Mouse (Mus musculus): ENCODE results near the gene Dnmt3b. TPM values are rescaled to one million over a fixed set of nuclear protein-coding genes. Genes with fewer than 3 reads are reported as not detected.
A peak's percentile ranks its signal among the peaks of the same experiment; 100 is the strongest.
"Not testable (repeated sequence)": the region's sequence is repeated elsewhere in the genome, so short reads cannot be mapped to it uniquely, and the experiment has no call there.

Gene Dnmt3b
- polyA plus RNA-seq, 1 experiment from 2014 or later: 3.4 TPM

DNA sequence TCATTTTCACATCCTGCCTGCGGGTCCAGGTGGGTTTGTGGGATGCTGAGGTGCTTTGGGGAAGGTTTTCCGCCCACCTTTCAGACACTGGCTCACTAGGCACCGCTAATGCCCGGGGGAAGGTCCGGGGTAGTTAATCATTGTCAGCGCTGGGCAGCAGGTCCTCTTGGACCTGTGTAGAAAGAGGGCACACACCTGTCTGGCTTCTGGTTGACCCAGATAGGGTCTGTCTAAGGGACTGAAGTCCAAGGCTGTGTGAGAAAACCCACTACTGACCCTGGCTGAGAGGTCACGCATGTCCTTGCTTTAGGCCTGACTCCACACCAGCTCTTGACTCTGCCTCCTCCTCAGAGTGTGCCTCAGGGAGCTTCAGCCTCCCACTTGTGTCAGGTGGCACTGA lies 44.2 kb downstream of the Dnmt3b start:
- not testable (repeated sequence) for H3K4me1 ChIP-seq (replicated peaks; ENCODE audit: control insufficient read depth, insufficient read depth, low read length); ATAC-seq; H3K27me3 ChIP-seq (replicated peaks; ENCODE audit: control insufficient read depth, insufficient read depth, low read length); H3K4me2 ChIP-seq (ENCODE audit: low read length); H3K36me3 ChIP-seq (ENCODE audit: control insufficient read depth, insufficient read depth); H3K4me3 ChIP-seq (replicated peaks; ENCODE audit: low read length); H3K9me3 ChIP-seq (ENCODE audit: control insufficient read depth, low read length); H3K9ac ChIP-seq (replicated peaks; ENCODE audit: low read depth, low read length); H3K27ac ChIP-seq (ENCODE audit: low read length)
- 91% methylated on average over 6 of the region's 7 CpGs for WGBS

DNA sequence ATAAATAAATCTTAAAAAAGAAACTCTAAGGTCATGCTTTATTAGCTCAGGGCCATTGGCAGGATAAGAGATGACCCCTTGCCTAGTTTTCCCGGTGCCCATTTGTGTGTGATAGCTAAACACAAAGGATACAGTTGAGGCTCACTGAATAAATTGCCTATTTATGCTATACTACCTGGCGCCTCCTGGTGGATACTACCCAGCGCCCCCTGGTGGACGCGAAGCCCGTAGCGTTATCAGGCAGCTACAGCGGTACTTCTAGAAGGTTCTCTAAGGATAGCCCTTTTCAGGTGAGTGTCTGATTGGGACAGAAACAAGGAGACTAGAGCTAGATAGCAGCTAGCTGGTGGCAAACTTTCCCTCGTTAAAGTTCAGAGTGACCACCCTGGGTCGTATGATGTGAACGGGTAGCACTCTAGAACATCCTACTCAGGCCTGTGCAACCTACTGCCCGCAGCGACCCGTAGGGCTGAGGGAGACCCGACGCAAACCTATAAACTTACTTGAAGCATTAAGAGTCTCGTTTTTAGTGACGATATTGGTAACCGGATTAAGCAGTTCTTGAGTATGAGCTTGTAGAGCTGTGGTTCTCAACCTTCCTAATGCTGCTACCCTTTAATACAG lies 45.3 kb downstream of the Dnmt3b start:
- no peaks in the 10 kb centered on the region for H3K36me3 ChIP-seq (ENCODE audit: control insufficient read depth, insufficient read depth)
- WGBS: 68% methylated on average over 19 of the region's 19 CpGs
- no peak overlapping the region for H3K4me2 ChIP-seq (ENCODE audit: low read length)

DNA sequence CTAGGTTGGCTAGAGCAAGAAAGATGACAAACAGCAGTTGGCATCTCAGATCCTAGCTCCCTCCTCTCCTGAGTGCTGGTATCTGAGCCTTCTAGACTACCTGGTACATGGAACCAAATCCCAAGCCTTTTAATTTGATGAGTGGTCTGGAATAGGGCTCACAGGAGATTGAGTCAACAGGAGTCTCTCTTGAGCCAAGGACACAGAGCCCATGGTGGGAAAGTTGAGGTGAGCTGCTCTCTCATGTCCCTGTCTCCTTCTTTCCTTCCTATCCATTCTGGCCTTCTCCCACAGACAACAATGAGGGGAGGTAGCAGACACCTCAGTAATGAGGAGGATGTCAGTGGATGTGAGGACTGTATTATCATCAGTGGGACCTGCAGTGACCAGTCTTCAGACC lies 47.1 kb downstream of the Dnmt3b start, which contains the start of gene Dnmt3c:
Dnmt3c (plus strand) TSS at position 301 of the 400 bp plus-strand sequence.
- Histone ChIP-seq H3K9me3 (ENCODE audit: control insufficient read depth, low read length) (no peaks in the 10 kb centered on the region), H3K4me3 (replicated peaks; ENCODE audit: low read length) (no peak within 1 kb of the TSS), H3K27ac (ENCODE audit: low read length) (no peak within 1 kb of the TSS), H3K36me3 (ENCODE audit: control insufficient read depth, insufficient read depth) (no peaks in the 10 kb centered on the region), H3K4me2 (ENCODE audit: low read length) (no peak within 1 kb of the TSS), H3K9ac (replicated peaks; ENCODE audit: low read depth, low read length) (no peak within 1 kb of the TSS), H3K4me1 (replicated peaks; ENCODE audit: control insufficient read depth, insufficient read depth, low read length) (no peaks in the 10 kb centered on the region), H3K27me3 (replicated peaks; ENCODE audit: control insufficient read depth, insufficient read depth, low read length) (no peaks in the 10 kb centered on the region)
- ATAC-seq: no peak

More for the DNA sequence above, 45.3 kb downstream of the Dnmt3b start:
- H3K4me1 ChIP-seq (replicated peaks; ENCODE audit: control insufficient read depth, insufficient read depth, low read length): no peaks in the 10 kb centered on the region
- H3K9me3 ChIP-seq (ENCODE audit: control insufficient read depth, low read length): no peaks in the 10 kb centered on the region
- no peak overlapping the region for H3K9ac ChIP-seq (replicated peaks; ENCODE audit: low read depth, low read length)
- no peaks in the 10 kb centered on the region for H3K27me3 ChIP-seq (replicated peaks; ENCODE audit: control insufficient read depth, insufficient read depth, low read length)
- no peak for ATAC-seq
- H3K27ac ChIP-seq (ENCODE audit: low read length): no peak overlapping the region
- no peak overlapping the region for H3K4me3 ChIP-seq (replicated peaks; ENCODE audit: low read length)

DNA sequence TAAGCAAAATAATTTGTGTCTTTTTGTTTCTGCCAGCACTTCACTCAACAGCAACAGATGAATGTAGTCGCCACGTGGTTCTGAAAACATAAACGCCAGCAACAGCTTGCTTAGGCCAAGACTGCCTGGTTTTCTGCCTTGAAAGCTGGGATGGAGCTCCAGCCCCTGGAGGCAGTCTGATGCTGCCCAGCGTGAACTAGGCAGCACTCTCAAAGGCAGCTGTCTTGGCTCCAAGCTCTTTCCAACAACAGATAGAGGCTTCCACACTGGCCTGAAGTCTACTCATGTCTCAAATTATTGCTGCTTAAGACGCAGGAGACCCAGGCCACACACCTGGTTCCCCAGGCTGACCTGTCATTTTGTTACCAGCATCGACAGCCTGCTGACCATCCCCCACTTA lies 54.1 kb downstream of the Dnmt3b start:
- peak; percentile 47; the same call in 1 of the 2 replicates for ATAC-seq
- WGBS: 29% methylated on average over 6 of the region's 6 CpGs

DNA sequence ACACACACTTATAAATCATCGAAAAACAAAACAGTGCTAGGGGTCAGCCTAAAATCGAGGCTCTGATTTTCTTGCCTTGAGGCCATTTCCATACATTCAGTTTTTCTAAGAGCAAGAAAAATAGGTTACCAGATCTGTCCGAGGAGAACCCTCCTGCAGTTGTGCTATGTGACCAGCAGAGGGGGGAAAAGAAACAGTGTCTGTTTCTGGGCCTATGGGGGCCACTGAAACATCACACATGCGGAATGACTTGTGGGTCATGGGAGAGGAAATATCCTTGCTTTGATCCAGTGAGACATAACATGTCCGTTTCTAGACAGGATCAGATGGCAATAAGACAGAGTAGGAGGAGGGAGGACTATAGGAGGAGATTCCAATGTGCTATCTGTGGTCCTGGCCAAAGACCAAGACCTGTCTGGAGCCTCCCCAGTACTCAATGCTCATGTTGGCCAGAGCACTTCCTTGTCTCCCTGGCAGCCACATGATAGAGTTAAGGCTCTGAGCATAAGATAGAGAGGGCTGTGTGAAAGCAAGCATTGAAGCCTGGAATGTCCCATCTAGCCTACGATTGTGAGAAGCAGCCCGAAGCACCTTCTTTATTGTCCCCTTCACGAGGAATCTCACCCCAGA lies 61.6 kb downstream of the Dnmt3b start:
- Histone ChIP-seq H3K4me2 (ENCODE audit: low read length) (no peak overlapping the region), H3K4me3 (replicated peaks; ENCODE audit: low read length) (no peak overlapping the region), H3K9me3 (ENCODE audit: control insufficient read depth, low read length) (no peaks in the 10 kb centered on the region), H3K27me3 (replicated peaks; ENCODE audit: control insufficient read depth, insufficient read depth, low read length) (no peaks in the 10 kb centered on the region), H3K27ac (ENCODE audit: low read length) (no peak overlapping the region), H3K36me3 (ENCODE audit: control insufficient read depth, insufficient read depth) (no peaks in the 10 kb centered on the region), H3K9ac (replicated peaks; ENCODE audit: low read depth, low read length) (no peak overlapping the region), H3K4me1 (replicated peaks; ENCODE audit: control insufficient read depth, insufficient read depth, low read length) (peaks cover 8% of the 10 kb centered on the region)
- no peak for ATAC-seq
- 57% methylated on average over 8 of the region's 8 CpGs for WGBS

More for the DNA sequence above, 54.1 kb downstream of the Dnmt3b start:
- Histone ChIP-seq H3K4me1 (replicated peaks; ENCODE audit: control insufficient read depth, insufficient read depth, low read length) (peaks cover 4% of the 10 kb centered on the region; the same call in 1 of the 2 replicates), H3K4me3 (replicated peaks; ENCODE audit: low read length) (no peak overlapping the region), H3K9ac (replicated peaks; ENCODE audit: low read depth, low read length) (no peak overlapping the region), H3K36me3 (ENCODE audit: control insufficient read depth, insufficient read depth) (no peaks in the 10 kb centered on the region), H3K27me3 (replicated peaks; ENCODE audit: control insufficient read depth, insufficient read depth, low read length) (no peaks in the 10 kb centered on the region), H3K9me3 (ENCODE audit: control insufficient read depth, low read length) (no peaks in the 10 kb centered on the region), H3K27ac (ENCODE audit: low read length) (no peak overlapping the region), H3K4me2 (ENCODE audit: low read length) (no peak overlapping the region)

DNA sequence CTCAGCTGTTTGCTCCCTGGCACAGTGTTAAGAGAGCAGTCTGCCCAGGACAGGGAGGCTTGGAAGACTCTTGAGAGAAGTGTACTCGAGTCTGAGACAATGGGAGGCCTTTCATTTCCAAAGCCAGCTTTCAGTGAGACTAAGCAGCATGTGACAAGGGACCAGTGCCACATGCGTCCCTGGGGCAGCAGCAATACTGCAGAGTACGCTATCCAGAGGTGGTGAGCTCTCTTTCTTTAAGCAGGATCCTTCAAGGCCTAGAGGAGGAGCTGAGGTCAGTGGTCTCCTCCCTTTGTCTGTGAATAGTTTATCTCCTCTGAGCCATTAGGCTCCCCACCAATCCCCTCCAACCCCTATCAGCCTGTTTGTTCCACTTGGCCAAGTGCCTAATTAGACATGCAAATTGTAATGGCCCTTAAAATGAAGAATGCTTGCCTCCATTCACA lies 63.4 kb downstream of the Dnmt3b start:
- no peak overlapping the region for H3K4me3 ChIP-seq (replicated peaks; ENCODE audit: low read length)
- H3K9ac ChIP-seq (replicated peaks; ENCODE audit: low read depth, low read length): no peak overlapping the region
- 5% methylated on average over 3 of the region's 3 CpGs for WGBS
- peaks cover 8% of the 10 kb centered on the region for H3K4me1 ChIP-seq (replicated peaks; ENCODE audit: control insufficient read depth, insufficient read depth, low read length)
- peak overlapping the region; percentile 72 for H3K27ac ChIP-seq (ENCODE audit: low read length)
- H3K27me3 ChIP-seq (replicated peaks; ENCODE audit: control insufficient read depth, insufficient read depth, low read length): no peaks in the 10 kb centered on the region
- no peaks in the 10 kb centered on the region for H3K36me3 ChIP-seq (ENCODE audit: control insufficient read depth, insufficient read depth)
- H3K4me2 ChIP-seq (ENCODE audit: low read length): no peak overlapping the region
- H3K9me3 ChIP-seq (ENCODE audit: control insufficient read depth, low read length): no peaks in the 10 kb centered on the region
- ATAC-seq: peak; percentile 74

DNA sequence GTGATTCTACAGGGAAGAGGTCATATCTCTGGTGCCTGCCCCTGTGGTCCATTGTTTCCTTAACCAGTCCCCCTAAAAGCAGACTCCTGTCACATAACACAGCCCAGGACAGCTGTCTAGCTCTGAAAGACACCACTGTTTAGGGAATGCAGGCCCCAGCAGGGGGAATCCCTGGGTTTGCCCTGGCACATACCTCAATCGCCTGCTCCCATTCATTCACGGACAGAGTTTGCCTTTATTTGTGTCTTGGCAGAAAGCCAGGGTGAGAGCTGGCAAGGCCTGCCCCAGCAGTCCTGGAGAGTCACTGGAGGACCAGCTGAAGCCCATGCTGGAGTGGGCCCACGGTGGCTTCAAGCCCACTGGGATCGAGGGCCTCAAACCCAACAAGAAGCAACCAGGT lies 64.0 kb downstream of the Dnmt3b start:
- peak overlapping the region; percentile 72 for H3K27ac ChIP-seq (ENCODE audit: low read length)
- H3K27me3 ChIP-seq (replicated peaks; ENCODE audit: control insufficient read depth, insufficient read depth, low read length): no peaks in the 10 kb centered on the region
- 6% methylated on average over 4 of the region's 4 CpGs for WGBS
- H3K9ac ChIP-seq (replicated peaks; ENCODE audit: low read depth, low read length): no peak overlapping the region
- H3K36me3 ChIP-seq (ENCODE audit: control insufficient read depth, insufficient read depth): no peaks in the 10 kb centered on the region
- no peak overlapping the region for H3K4me2 ChIP-seq (ENCODE audit: low read length)
- peak; percentile 93 for ATAC-seq
- no peaks in the 10 kb centered on the region for H3K9me3 ChIP-seq (ENCODE audit: control insufficient read depth, low read length)
- no peak overlapping the region for H3K4me3 ChIP-seq (replicated peaks; ENCODE audit: low read length)
- H3K4me1 ChIP-seq (replicated peaks; ENCODE audit: control insufficient read depth, insufficient read depth, low read length): peaks cover 8% of the 10 kb centered on the region

DNA sequence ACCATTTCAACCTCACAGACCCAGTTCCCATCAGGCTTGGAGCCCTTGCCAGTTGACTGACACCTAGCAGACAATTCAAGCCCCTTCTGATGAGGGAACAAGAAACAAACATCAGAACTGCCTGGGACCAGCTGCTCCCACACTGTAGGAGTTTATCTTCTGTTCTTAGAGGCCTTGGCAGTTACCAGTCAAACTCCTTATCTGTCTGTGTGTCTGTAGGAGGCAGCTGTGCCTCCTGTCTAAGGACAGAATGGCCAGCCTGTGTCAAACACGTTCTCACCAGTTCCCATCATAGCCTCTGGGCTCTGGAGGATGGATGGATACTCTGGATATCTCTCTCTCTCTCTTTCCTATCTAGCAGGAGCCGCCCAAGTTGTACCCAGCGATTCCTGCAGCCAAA lies 68.6 kb downstream of the Dnmt3b start:
- not testable (repeated sequence) for H3K27me3 ChIP-seq (replicated peaks; ENCODE audit: control insufficient read depth, insufficient read depth, low read length); H3K4me1 ChIP-seq (replicated peaks; ENCODE audit: control insufficient read depth, insufficient read depth, low read length); H3K4me3 ChIP-seq (replicated peaks; ENCODE audit: low read length); H3K36me3 ChIP-seq (ENCODE audit: control insufficient read depth, insufficient read depth); H3K9ac ChIP-seq (replicated peaks; ENCODE audit: low read depth, low read length); H3K27ac ChIP-seq (ENCODE audit: low read length); H3K4me2 ChIP-seq (ENCODE audit: low read length); H3K9me3 ChIP-seq (ENCODE audit: control insufficient read depth, low read length); ATAC-seq
- WGBS: 85% methylated on average over 3 of the region's 3 CpGs

DNA sequence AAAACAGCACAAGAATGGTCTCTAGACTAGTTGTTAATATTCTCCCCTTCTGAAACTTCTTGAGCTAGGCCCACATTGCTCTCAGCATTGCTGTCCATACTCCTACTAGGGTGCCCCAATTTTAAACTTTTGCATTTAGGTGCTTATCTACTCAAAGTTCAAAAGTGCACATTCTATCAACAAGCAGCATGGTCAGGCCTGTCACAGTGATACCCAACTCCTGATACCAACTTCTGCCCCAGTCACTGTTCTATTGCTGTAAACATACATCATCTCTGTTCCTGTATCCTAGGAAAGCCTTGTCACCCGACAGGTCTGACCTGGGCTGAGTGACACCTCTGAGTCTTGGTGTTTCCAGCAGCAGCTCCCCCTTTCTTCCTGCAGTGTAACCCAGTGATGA lies 73.8 kb downstream of the Dnmt3b start:
- no peak overlapping the region for H3K27ac ChIP-seq (ENCODE audit: low read length)
- no peak for ATAC-seq
- H3K27me3 ChIP-seq (replicated peaks; ENCODE audit: control insufficient read depth, insufficient read depth, low read length): no peaks in the 10 kb centered on the region
- no peak overlapping the region for H3K4me3 ChIP-seq (replicated peaks; ENCODE audit: low read length)
- H3K9ac ChIP-seq (replicated peaks; ENCODE audit: low read depth, low read length): no peak overlapping the region
- no peaks in the 10 kb centered on the region for H3K9me3 ChIP-seq (ENCODE audit: control insufficient read depth, low read length)
- 79% methylated on average over 1 of the region's 1 CpGs for WGBS
- no peaks in the 10 kb centered on the region for H3K36me3 ChIP-seq (ENCODE audit: control insufficient read depth, insufficient read depth)
- H3K4me2 ChIP-seq (ENCODE audit: low read length): no peak overlapping the region
- H3K4me1 ChIP-seq (replicated peaks; ENCODE audit: control insufficient read depth, insufficient read depth, low read length): no peaks in the 10 kb centered on the region
